Mouse (Mus musculus): ENCODE measurements around the gene Rapgef1.

Rapgef1 gene

GRCm38 (mm10) chr2:29669711-29670110, 50.2 kb downstream of the Rapgef1 start:
- intact Hi-C loops (cut with DNase I), result loop anchor here (5.0 kb wide), 1 partner anchor 52 kb away; the partner anchor contains the start of gene Rapgef1

DNA sequence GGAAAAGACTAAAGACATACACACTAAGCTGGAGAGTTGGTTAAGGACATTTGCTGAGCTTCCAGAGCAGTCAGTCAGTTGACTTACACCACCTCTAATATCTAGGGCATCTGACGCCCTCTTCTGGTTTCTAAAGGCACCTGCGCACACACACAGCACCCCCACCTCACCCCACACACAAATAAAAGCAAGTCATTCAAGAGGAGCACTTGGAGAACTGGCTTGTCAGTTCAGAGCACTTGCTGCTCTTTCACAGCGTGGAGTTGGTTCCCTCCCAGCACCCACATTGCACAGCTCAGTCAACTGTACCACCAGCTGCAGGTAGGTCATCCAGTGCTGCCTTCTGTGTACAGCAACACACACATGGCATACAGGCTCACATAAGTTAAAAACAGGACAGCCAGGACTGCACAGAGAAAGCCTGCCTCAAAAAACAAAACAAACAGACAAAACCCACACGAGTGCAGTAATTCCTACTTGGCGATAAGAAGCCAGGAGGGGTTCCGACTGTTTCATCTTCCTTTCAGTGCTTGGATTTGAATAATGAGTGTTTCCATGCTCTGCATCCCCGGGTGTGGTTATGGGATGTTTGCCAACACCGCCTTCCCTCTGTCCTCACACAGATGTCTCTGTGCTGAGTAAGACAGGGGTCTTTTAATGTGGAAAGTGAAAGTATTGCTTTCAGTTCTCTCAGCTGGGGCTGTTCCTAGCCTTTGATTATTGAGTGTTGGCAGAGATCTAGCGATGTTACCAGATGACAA, 50.9 kb downstream of the Rapgef1 start:
- intact Hi-C loops (cut with DNase I), result no loop called here

GRCm38 (mm10) chr2:29671374-29671773, 51.9 kb downstream of the Rapgef1 start:
- intact Hi-C loops (cut with DNase I), result no loop called here

GRCm38 (mm10) chr2:29671856-29672255, 52.3 kb downstream of the Rapgef1 start:
- intact Hi-C loops (cut with DNase I), result no loop called here

GRCm38 (mm10) chr2:29672746-29673536, 53.4 kb downstream of the Rapgef1 start:
- intact Hi-C loops (cut with DNase I), result no loop called here

DNA sequence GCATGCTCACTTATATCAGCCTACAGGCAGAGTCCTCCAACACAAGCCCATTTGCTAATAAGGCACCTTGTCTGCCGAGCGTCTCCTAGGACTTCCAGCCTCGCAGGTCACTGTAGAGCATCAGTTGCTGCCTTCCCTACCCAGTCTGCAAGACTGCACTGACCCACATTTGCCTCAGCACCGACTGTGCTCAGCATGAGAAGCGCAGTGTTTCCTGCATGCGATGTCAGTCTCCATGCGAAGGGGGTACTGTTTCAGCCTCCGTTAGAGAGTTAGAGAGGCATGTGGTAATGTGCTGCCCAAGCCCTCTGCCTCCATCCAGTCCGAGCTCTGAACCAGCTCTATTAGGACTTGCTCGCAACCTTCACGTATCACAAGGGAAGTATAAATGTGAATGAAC, 54.6 kb downstream of the Rapgef1 start:
- intact Hi-C loops (cut with DNase I), result no loop called here

DNA sequence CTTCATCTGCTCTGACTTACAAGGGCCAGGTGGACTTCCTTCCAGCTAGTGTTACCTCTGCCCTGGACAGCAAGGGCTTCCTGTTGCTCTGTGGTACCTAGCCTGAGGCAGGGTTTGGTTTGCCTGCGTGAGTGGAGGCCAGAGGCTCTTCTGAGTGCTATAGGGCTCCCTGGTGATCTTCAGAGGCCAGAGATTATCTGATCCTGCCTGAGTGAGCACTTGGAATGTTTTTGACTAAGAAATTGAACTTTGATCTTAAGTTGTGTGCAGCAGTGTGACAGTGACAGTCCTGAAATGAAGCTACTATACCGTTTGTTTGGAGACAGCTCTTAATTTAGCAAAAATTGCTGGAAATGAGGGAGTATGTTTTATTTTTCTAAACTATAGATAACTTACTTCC, 55.0 kb downstream of the Rapgef1 start:
- intact Hi-C loops (cut with DNase I), result no loop called here

DNA sequence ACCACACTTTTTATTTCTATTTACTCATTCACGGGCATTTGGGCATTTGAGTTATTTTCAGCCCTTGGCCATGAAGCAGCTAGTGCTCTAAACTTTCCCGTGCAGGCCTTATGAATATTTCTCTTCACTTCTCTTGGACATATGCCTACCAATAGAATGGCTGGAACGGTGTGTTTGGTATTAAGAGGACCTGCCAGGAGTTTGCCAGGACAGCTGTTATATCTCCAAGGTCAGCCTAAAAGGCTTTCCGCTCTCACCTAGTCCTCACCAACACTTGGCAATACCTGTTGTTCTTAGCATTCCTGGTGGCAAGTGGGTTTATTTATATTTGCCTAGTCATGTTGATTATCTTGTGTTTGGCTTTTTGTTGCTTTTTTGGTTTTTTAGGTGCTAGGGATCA, 56.3 kb downstream of the Rapgef1 start:
- intact Hi-C loops (cut with DNase I), result no loop called here

DNA sequence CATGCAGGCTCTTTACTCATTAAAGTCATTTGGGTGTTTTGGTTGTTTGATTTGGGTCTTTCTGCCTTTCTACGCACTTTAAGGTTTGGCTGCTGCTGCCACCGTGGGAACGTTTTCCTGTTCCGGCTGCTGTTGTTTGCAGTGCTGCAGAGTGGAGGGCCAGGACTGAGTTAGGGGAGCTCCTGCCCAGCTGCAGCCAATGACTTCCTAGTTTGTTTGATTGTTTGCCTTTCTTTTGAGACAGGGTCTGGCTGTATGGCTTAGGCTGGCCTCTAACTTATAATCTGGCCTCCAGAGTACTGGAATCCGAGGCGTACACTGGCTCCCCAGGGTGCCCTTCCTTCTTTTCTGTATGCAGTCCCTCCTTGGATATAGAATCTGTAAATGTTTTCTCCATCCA, 57.0 kb downstream of the Rapgef1 start:
- intact Hi-C loops (cut with DNase I), result no loop called here

DNA sequence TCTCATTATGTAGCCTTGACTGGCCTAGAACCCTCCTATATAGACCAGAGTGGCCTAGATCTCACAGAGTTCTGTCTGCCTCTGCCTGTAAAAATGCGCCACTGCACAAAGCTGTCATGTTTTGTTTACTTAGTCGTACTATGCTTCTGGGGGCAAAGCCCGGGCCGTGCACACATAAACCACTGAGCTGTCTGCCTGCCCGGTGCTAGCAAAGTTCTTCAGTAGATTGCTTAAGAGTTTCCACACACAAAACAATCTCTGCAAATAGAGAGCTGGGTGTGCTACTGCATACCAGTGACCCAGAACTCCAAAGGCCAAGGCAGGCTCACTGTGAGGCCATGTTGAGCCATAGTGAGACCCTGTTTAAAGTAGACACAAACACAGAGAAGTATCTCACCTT, 58.3 kb downstream of the Rapgef1 start:
- intact Hi-C loops (cut with DNase I), result no loop called here

- intact Hi-C loops (cut with DNase I), result no loop called here
Measured at GRCm38 (mm10) chr2:29678524-29678923, 59.0 kb downstream of the Rapgef1 start.

- intact Hi-C loops (cut with DNase I), result no loop called here
Measured at GRCm38 (mm10) chr2:29679710-29680584, 60.4 kb downstream of the Rapgef1 start.

DNA sequence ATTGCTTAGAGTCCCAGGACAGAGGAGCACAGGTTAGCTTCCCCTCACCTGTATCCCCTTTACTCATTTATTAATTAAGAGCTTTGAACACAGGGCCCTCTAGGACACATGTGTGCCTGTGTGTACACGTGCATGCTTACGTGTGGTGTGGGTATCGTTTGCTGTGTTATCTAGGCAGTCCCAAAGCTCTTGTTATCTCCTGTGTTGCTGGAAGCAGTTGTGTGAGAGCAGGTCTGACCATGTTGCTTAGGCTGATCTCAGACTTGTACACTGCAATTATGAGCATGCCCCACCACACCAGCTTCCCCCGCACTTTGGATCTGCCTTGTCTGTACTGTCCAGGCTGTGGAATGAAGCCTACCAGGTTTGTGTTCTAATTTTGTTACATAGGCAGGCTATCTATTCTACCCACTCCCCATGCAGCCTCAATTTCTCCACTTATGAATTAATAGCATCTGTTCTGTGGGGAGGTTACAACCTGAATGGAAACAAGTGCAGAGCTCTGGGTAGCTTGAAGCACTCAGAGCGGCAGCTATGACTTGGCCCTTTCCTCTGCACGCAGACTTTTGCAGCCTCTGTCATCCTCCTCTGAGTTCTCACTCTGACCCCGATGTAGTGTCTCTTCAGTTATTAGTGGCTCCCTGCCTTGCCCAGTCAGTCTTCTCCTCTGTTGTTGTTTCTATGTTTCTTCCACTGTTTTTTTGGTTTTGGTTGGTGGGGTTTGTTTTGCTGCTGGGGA, 63.9 kb downstream of the Rapgef1 start:
- intact Hi-C loops (cut with DNase I), result no loop called here

DNA sequence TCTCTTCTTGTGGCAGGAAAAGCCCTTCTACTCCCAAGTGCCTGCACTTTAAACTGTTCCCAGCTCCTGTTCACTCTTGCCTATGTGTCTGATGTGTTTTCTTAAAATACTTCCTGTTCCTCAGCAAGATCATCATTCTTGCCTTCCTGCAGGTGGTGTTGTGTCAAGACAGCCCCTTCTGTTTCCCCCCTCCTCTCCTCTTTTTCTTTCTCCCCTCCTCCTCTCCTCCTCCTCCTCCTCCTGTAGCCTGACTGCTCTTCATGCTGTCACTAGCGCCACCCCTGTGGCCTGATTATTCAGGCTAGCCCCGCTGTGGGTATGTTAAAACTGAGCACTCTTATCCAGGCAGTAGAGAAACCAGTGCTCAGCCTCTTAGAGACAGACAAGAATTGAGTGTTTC, 65.0 kb downstream of the Rapgef1 start:
- intact Hi-C loops (cut with DNase I), result no loop called here

DNA sequence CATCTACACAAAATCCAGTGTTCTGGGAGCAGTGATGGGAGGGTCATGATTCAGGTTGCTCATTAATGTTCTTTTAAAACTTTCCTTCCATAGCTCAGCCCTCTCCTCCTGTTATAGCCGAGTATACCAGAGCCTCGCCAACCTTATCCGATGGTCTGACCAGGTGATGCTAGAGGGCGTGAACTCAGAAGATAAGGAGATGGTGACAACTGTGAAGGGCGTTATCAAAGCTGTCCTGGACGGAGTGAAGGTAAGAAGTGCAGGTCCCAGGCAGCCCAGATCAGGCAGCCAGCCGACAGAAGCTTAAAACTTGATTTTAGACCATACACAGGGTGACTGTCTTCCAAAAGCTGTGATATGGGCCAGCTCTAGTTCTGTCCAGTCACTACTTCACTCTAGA, 69.5 kb downstream of the Rapgef1 start:
- intact Hi-C loops (cut with DNase I), result no loop called here

- intact Hi-C loops (cut with DNase I), result no loop called here
Measured at GRCm38 (mm10) chr2:29689495-29689894, 70.0 kb downstream of the Rapgef1 start.

DNA sequence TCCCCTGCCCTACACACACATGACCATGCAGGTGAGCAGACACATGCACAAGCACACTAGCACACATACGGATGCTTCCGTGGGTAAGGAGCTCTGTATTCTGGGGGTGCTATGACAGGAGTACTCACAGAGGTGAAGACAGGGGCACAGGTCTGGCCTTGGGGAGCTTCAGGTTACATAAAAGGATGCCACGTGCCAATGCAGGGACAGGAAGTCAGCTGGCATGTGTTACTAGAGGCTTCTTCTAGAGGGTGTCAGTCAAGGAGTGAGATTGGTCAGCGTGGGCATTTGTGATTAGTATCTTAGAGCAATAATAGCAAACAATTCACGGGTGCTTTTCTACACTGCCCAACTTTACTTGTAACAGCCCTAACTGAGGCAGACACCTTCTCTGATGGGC, 71.5 kb downstream of the Rapgef1 start:
- intact Hi-C loops (cut with DNase I), result no loop called here

DNA sequence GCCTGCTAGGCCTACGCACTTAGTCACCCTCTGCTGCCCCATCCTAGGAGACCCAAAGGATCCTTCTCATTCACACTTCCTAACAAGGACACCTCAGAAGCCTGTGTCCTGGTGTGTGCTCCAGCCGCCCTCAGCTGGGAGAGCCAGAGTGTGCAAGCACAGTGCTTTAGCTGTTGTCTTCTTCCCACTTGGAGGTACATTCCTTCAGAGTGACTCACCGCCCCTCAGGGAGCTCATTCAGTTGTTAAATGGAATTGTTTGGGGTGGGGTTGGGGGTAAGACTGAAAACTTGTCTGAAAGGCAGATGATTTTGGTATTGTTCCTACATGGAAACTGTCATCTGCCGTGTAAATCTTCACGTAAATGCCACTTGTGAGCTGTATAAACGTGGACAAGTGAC, 72.0 kb downstream of the Rapgef1 start:
- intact Hi-C loops (cut with DNase I), result no loop called here

DNA sequence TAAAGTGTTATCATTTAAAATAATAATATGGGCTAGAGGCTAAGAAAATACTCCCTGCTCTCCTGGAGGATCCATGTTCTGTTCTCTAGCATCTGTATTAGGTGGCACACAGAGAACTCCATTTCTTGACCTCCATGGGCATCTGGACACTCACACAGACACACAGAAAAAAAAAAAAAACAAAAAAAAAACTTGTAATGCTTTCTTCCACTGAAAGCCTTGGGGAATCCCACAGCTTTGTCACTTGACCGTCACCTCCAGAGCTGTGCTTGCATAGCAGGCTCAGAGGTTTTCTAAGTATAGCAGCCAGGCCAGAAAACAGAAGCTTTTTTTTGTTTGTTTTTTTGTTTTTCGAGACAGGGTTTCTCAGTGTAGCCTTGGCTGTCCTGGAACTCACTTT, 72.7 kb downstream of the Rapgef1 start:
- intact Hi-C loops (cut with DNase I), result no loop called here

GRCm38 (mm10) chr2:29696207-29696800, 76.8 kb downstream of the Rapgef1 start:
- intact Hi-C loops (cut with DNase I), result no loop called here

Measured in adrenal gland (tissue).